Mouse (Mus musculus): ENCODE measurements at regions not wholly inside any gene's neighbourhood (a gene's known extent, or its start where the extent isn't known, plus 50 kb on each side); places are given as distances from the start of the nearest gene placed in this dataset.

- Histone ChIP-seq H3K9ac (no peak overlapping the region), H3K4me1 (no peaks in the 10 kb centered on the region; the same call in 1 of the 2 replicates), H3K27me3 (no peaks in the 10 kb centered on the region), H3K4me2 (no peak overlapping the region), H3K36me3 (replicated peaks) (no peaks in the 10 kb centered on the region), H3K4me3 (replicated peaks) (no peak overlapping the region), H3K27ac (no peak overlapping the region), H3K9me3 (no peaks in the 10 kb centered on the region)
- ATAC-seq (ENCODE audit: low FRiP score) = peak; percentile 23; the same call in 1 of the 2 replicates
- WGBS = 66% methylated on average over 11 of the region's 11 CpGs
Observed at GRCm38 (mm10) chr3:132006912-132007311, 78.2 kb upstream of the Dkk2 start.

DNA sequence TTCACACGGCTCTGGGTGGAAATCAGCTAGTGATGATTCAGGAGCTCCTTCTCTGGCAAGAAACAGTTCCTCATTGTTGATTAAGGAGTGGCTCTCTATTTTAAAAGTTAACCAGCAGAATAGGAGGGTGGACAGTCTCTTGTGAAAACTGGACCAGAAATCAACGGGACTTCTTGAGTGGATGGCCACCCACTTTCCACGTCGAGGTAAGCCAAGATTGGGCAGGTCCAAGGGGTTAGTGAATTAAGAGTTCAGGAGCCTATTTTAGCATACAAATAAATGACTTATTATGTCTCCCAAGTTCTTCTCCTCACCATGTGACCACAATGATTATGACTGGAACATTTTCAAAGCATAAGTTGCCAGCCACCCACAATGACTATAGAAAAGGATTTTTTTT lies 77.7 kb upstream of the Dkk2 start:
- no peak for ATAC-seq (ENCODE audit: low FRiP score)
- no peak overlapping the region for H3K4me3 ChIP-seq (replicated peaks)
- no peak overlapping the region for H3K9ac ChIP-seq
- H3K36me3 ChIP-seq (replicated peaks) = no peaks in the 10 kb centered on the region
- H3K27me3 ChIP-seq = no peaks in the 10 kb centered on the region
- no peaks in the 10 kb centered on the region; the same call in 1 of the 2 replicates for H3K4me1 ChIP-seq
- H3K4me2 ChIP-seq = no peak overlapping the region
- no peaks in the 10 kb centered on the region for H3K9me3 ChIP-seq
- 76% methylated on average over 4 of the region's 4 CpGs for WGBS
- H3K27ac ChIP-seq = no peak overlapping the region

- Histone ChIP-seq H3K9ac (no peak overlapping the region), H3K4me3 (replicated peaks) (no peak overlapping the region), H3K4me2 (no peak overlapping the region), H3K27ac (peak overlapping the region; percentile 50; the same call in 1 of the 2 replicates), H3K36me3 (replicated peaks) (no peaks in the 10 kb centered on the region), H3K9me3 (no peaks in the 10 kb centered on the region), H3K27me3 (no peaks in the 10 kb centered on the region), H3K4me1 (peaks cover 26% of the 10 kb centered on the region)
- no peak for ATAC-seq (ENCODE audit: low FRiP score)
- WGBS = 41% methylated on average over 6 of the region's 6 CpGs
Observed at GRCm38 (mm10) chr3:132015205-132015604, 69.9 kb upstream of the Dkk2 start.

DNA sequence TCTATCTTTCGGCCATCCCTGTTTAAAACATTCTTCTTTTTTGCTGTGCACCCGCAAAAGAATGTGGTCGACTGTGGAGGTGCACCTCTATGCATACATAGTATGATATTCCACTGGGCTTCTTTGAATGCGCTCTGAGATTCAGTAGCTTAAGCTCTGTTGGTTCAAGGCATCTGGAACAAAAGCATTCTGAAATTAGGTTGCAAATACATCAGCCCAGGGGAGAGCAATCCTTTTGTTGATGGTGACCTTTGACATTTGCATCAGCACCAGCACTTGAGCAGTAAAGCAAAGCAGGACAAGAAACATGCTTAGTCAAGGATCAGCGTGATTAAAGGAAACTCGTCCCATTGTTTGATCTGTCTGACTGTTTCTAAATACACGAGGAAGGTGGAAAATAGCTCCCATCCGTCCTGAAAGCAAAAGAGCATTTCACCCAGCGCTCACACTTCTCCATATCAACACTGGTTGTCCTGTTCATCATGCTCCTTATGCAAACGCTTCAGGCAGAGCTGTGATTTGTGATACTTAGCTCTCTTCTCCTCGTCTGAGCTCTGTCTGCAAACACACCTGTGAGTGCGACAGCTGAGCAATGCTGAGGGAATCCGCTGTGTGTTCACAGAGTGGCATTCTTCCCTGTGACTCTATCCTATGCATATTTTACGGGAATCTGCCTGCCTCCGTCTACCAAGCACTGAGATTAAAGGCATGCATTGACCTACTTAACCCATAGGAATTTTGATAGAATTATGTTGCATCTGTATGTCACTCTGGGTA lies 67.4 kb upstream of the Dkk2 start:
- Histone ChIP-seq H3K9ac (no peak overlapping the region), H3K4me1 (peaks cover 26% of the 10 kb centered on the region), H3K27me3 (no peaks in the 10 kb centered on the region), H3K4me3 (replicated peaks) (no peak overlapping the region), H3K4me2 (peak overlapping the region; percentile 21; the same call in 1 of the 2 replicates), H3K36me3 (replicated peaks) (no peaks in the 10 kb centered on the region), H3K27ac (peak overlapping the region; percentile 9; the same call in 1 of the 2 replicates), H3K9me3 (no peaks in the 10 kb centered on the region)
- WGBS = 12% methylated on average over 15 of the region's 15 CpGs
- ATAC-seq (ENCODE audit: low FRiP score) = peak; percentile 57

DNA sequence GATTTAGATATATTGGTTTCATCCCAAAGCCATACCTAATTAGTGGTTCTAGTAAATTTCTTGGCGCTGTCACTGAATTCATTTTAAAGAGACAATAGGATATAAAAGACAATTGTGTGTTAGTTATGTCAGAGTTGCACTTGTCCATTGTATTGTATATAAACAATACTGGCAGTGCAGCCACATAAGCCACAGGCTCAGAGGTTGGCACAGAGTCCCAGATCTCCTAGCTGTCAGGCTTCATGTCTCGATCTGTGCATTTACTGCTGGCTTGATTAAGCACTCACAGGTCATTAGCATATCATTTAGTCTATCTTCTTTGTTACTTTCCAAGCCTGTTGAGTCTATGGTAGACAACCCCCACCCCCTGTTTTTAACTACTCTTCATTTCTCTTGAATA lies 66.6 kb upstream of the Dkk2 start:
- Histone ChIP-seq H3K9ac (no peak overlapping the region), H3K4me2 (no peak overlapping the region), H3K4me1 (peaks cover 26% of the 10 kb centered on the region), H3K36me3 (replicated peaks) (no peaks in the 10 kb centered on the region), H3K9me3 (no peaks in the 10 kb centered on the region), H3K27ac (no peak overlapping the region), H3K27me3 (no peaks in the 10 kb centered on the region), H3K4me3 (replicated peaks) (no peak overlapping the region)
- peak; percentile 81 for ATAC-seq (ENCODE audit: low FRiP score)
- WGBS = 31% methylated on average over 2 of the region's 2 CpGs

- H3K9me3 ChIP-seq = no peaks in the 10 kb centered on the region
- WGBS = 83% methylated on average over 4 of the region's 4 CpGs
- no peaks in the 10 kb centered on the region for H3K36me3 ChIP-seq (replicated peaks)
- no peak overlapping the region for H3K9ac ChIP-seq
- H3K4me3 ChIP-seq (replicated peaks) = no peak overlapping the region
- no peaks in the 10 kb centered on the region for H3K27me3 ChIP-seq
- H3K4me1 ChIP-seq = peaks cover 17% of the 10 kb centered on the region
- no peak for ATAC-seq (ENCODE audit: low FRiP score)
- no peak overlapping the region for H3K27ac ChIP-seq
- H3K4me2 ChIP-seq = no peak overlapping the region
Observed at GRCm38 (mm10) chr3:132022032-132022431, 63.1 kb upstream of the Dkk2 start.

- 85% methylated on average over 6 of the region's 6 CpGs for WGBS
- ATAC-seq (ENCODE audit: low FRiP score) = no peak
- no peaks in the 10 kb centered on the region for H3K9me3 ChIP-seq
- H3K4me1 ChIP-seq = peaks cover 9% of the 10 kb centered on the region; the same call in 1 of the 2 replicates
- no peak overlapping the region for H3K9ac ChIP-seq
- H3K4me3 ChIP-seq (replicated peaks) = no peak overlapping the region
- no peaks in the 10 kb centered on the region for H3K36me3 ChIP-seq (replicated peaks)
- no peak overlapping the region for H3K27ac ChIP-seq
- H3K27me3 ChIP-seq = no peaks in the 10 kb centered on the region
- no peak overlapping the region for H3K4me2 ChIP-seq
Observed at GRCm38 (mm10) chr3:132023342-132023741, 61.8 kb upstream of the Dkk2 start.

DNA sequence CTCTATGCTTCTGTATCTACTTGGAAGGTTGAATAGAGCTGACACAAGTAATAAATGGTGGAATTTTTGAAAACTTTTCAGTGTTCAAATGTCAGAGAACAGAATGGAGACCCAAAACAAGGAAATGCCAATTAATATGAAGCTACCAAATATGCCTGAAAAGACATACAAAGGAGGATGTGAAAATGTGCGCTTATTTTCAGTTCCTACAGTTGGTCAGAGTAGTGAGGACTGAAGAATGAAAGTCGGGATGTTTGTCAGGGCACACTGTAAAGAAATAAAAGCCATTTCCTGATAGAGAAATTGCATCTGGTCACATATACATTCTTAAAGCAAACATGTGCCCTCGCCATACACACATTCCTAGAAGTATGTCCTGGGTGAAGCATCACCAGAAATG lies 56.0 kb upstream of the Dkk2 start:
- Histone ChIP-seq H3K4me3 (replicated peaks) (no peak overlapping the region), H3K9me3 (no peaks in the 10 kb centered on the region), H3K9ac (no peak overlapping the region), H3K27ac (no peak overlapping the region), H3K36me3 (replicated peaks) (no peaks in the 10 kb centered on the region), H3K4me2 (no peak overlapping the region), H3K4me1 (peaks cover 6% of the 10 kb centered on the region), H3K27me3 (no peaks in the 10 kb centered on the region)
- WGBS = 88% methylated on average over 3 of the region's 3 CpGs
- no peak for ATAC-seq (ENCODE audit: low FRiP score)

GRCm38 (mm10) chr3:132033078-132033713 lies 51.9 kb upstream of the Dkk2 start:
- ATAC-seq (ENCODE audit: low FRiP score) = peak; percentile 79; the same call in 1 of the 2 replicates
- Histone ChIP-seq H3K9ac (no peak overlapping the region), H3K27ac (no peak overlapping the region), H3K4me2 (no peak overlapping the region), H3K9me3 (no peaks in the 10 kb centered on the region), H3K27me3 (no peaks in the 10 kb centered on the region), H3K4me3 (replicated peaks) (no peak overlapping the region), H3K36me3 (replicated peaks) (no peaks in the 10 kb centered on the region), H3K4me1 (peaks cover 6% of the 10 kb centered on the region)
- 28% methylated on average over 5 of the region's 5 CpGs for WGBS

GRCm38 (mm10) chr3:132035176-132035575 lies 49.9 kb upstream of the Dkk2 start:
- Histone ChIP-seq H3K4me2 (no peak overlapping the region), H3K36me3 (replicated peaks) (no peaks in the 10 kb centered on the region), H3K27ac (no peak overlapping the region), H3K4me3 (replicated peaks) (no peak overlapping the region), H3K27me3 (no peaks in the 10 kb centered on the region), H3K4me1 (peaks cover 6% of the 10 kb centered on the region), H3K9ac (no peak overlapping the region), H3K9me3 (no peaks in the 10 kb centered on the region)
- no peak for ATAC-seq (ENCODE audit: low FRiP score)
- 86% methylated on average over 2 of the region's 2 CpGs for WGBS
